Mouse (Mus musculus): ENCODE results near the gene Plcxd2. TPM values are rescaled to one million over a fixed set of nuclear protein-coding genes. Genes with fewer than 3 reads are reported as not detected.
A peak's percentile ranks its signal among the peaks of the same experiment; 100 is the strongest.

The Plcxd2 gene
- polyA plus RNA-seq, 1 experiment from 2014 or later: 0.37 TPM

- ATAC-seq (replicated peaks; ENCODE audit: insufficient number of reproducible peaks, insufficient read depth, low FRiP score, low read depth): no peak
- H3K27ac ChIP-seq: peak overlapping the region; percentile 40; the same call in 1 of the 2 replicates
- H3K27me3 ChIP-seq: no peaks in the 10 kb centered on the region
- no peaks in the 10 kb centered on the region for H3K4me1 ChIP-seq (replicated peaks)
- WGBS: 67% methylated on average over 3 of the region's 3 CpGs
- H3K36me3 ChIP-seq: no peaks in the 10 kb centered on the region
- H3K9me3 ChIP-seq (replicated peaks): no peaks in the 10 kb centered on the region
- H3K9ac ChIP-seq: no peak overlapping the region
- H3K4me3 ChIP-seq: no peak overlapping the region
- H3K4me2 ChIP-seq: no peak overlapping the region
Measured at GRCm38 (mm10) chr16:45935956-45936483, 74.0 kb downstream of the Plcxd2 start.

- no peaks in the 10 kb centered on the region for H3K36me3 ChIP-seq
- no peaks in the 10 kb centered on the region for H3K4me1 ChIP-seq (replicated peaks)
- ATAC-seq (replicated peaks; ENCODE audit: insufficient number of reproducible peaks, insufficient read depth, low FRiP score, low read depth): no peak
- no peaks in the 10 kb centered on the region for H3K9me3 ChIP-seq (replicated peaks)
- H3K4me3 ChIP-seq: no peak overlapping the region
- H3K27ac ChIP-seq: 0 out of 2 replicates have a peak overlapping the region, but pooled peaks have one; percentile 12
- no peaks in the 10 kb centered on the region for H3K27me3 ChIP-seq
- H3K4me2 ChIP-seq: no peak overlapping the region
- no peak overlapping the region for H3K9ac ChIP-seq
- 55% methylated on average over 2 of the region's 2 CpGs for WGBS
Measured at GRCm38 (mm10) chr16:45934721-45935407, 75.2 kb downstream of the Plcxd2 start.

GRCm38 (mm10) chr16:45930308-45930707 is 79.7 kb downstream of the Plcxd2 start:
- Histone ChIP-seq H3K4me2 (no peak overlapping the region), H3K27me3 (no peaks in the 10 kb centered on the region), H3K9me3 (replicated peaks) (no peaks in the 10 kb centered on the region), H3K9ac (no peak overlapping the region), H3K4me3 (no peak overlapping the region), H3K27ac (no peak overlapping the region), H3K36me3 (no peaks in the 10 kb centered on the region), H3K4me1 (replicated peaks) (peaks cover 8% of the 10 kb centered on the region)
- ATAC-seq (replicated peaks; ENCODE audit: insufficient number of reproducible peaks, insufficient read depth, low FRiP score, low read depth): no peak
- 63% methylated on average over 3 of the region's 3 CpGs for WGBS

- H3K9me3 ChIP-seq (replicated peaks): no peaks in the 10 kb centered on the region
- no peak overlapping the region for H3K27ac ChIP-seq
- H3K4me3 ChIP-seq: no peak overlapping the region
- no peaks in the 10 kb centered on the region for H3K36me3 ChIP-seq
- H3K27me3 ChIP-seq: no peaks in the 10 kb centered on the region
- H3K4me2 ChIP-seq: no peak overlapping the region
- H3K4me1 ChIP-seq (replicated peaks): peaks cover 15% of the 10 kb centered on the region
- 41% methylated on average over 4 of the region's 4 CpGs for WGBS
- no peak overlapping the region for H3K9ac ChIP-seq
- ATAC-seq (replicated peaks; ENCODE audit: insufficient number of reproducible peaks, insufficient read depth, low FRiP score, low read depth): no peak
Measured at GRCm38 (mm10) chr16:45928090-45928489, 81.9 kb downstream of the Plcxd2 start.

- WGBS: 7% methylated on average over 3 of the region's 3 CpGs
- Histone ChIP-seq H3K9ac (no peak overlapping the region), H3K4me2 (no peak overlapping the region), H3K27ac (no peak overlapping the region), H3K4me1 (replicated peaks) (peaks cover 15% of the 10 kb centered on the region), H3K9me3 (replicated peaks) (no peaks in the 10 kb centered on the region), H3K36me3 (no peaks in the 10 kb centered on the region), H3K4me3 (no peak overlapping the region), H3K27me3 (no peaks in the 10 kb centered on the region)
- no peak for ATAC-seq (replicated peaks; ENCODE audit: insufficient number of reproducible peaks, insufficient read depth, low FRiP score, low read depth)
Measured at GRCm38 (mm10) chr16:45927601-45928000, 82.4 kb downstream of the Plcxd2 start.

- Histone ChIP-seq H3K9me3 (replicated peaks) (no peaks in the 10 kb centered on the region), H3K27me3 (no peaks in the 10 kb centered on the region), H3K36me3 (no peaks in the 10 kb centered on the region), H3K27ac (no peak overlapping the region), H3K9ac (no peak overlapping the region), H3K4me2 (no peak overlapping the region), H3K4me1 (replicated peaks) (peaks cover 15% of the 10 kb centered on the region), H3K4me3 (no peak overlapping the region)
- ATAC-seq (replicated peaks; ENCODE audit: insufficient number of reproducible peaks, insufficient read depth, low FRiP score, low read depth): no peak
- WGBS: 81% methylated on average over 5 of the region's 5 CpGs
Measured at GRCm38 (mm10) chr16:45926875-45927274, 83.1 kb downstream of the Plcxd2 start.

- ATAC-seq (replicated peaks; ENCODE audit: insufficient number of reproducible peaks, insufficient read depth, low FRiP score, low read depth): no peak
- Histone ChIP-seq H3K36me3 (no peaks in the 10 kb centered on the region), H3K4me3 (no peak overlapping the region), H3K27ac (0 out of 2 replicates have a peak overlapping the region, but pooled peaks have one; percentile 13), H3K4me2 (no peak overlapping the region), H3K9ac (no peak overlapping the region), H3K27me3 (no peaks in the 10 kb centered on the region), H3K4me1 (replicated peaks) (peaks cover 15% of the 10 kb centered on the region), H3K9me3 (replicated peaks) (no peaks in the 10 kb centered on the region)
- WGBS: 53% methylated on average over 6 of the region's 6 CpGs
Measured at GRCm38 (mm10) chr16:45923731-45924424, 86.1 kb downstream of the Plcxd2 start.

GRCm38 (mm10) chr16:45922546-45923229 is 87.3 kb downstream of the Plcxd2 start:
- Histone ChIP-seq H3K9ac (no peak overlapping the region), H3K36me3 (no peaks in the 10 kb centered on the region), H3K4me3 (no peak overlapping the region), H3K4me1 (replicated peaks) (peaks cover 10% of the 10 kb centered on the region), H3K27ac (peak overlapping the region; percentile 63), H3K4me2 (no peak overlapping the region), H3K9me3 (replicated peaks) (no peaks in the 10 kb centered on the region), H3K27me3 (no peaks in the 10 kb centered on the region)
- WGBS: 57% methylated on average over 8 of the region's 8 CpGs
- peak; percentile 62; the same call in 1 of the 2 replicates for ATAC-seq (replicated peaks; ENCODE audit: insufficient number of reproducible peaks, insufficient read depth, low FRiP score, low read depth)

GRCm38 (mm10) chr16:45919572-45919971 is 90.4 kb downstream of the Plcxd2 start:
- WGBS: 67% methylated on average over 8 of the region's 8 CpGs
- Histone ChIP-seq H3K9ac (no peak overlapping the region), H3K36me3 (no peaks in the 10 kb centered on the region), H3K4me3 (no peak overlapping the region), H3K27ac (no peak overlapping the region), H3K9me3 (replicated peaks) (no peaks in the 10 kb centered on the region), H3K27me3 (no peaks in the 10 kb centered on the region), H3K4me1 (replicated peaks) (peaks cover 6% of the 10 kb centered on the region; the same call in 1 of the 2 replicates), H3K4me2 (no peak overlapping the region)
- ATAC-seq (replicated peaks; ENCODE audit: insufficient number of reproducible peaks, insufficient read depth, low FRiP score, low read depth): no peak
